Mouse (Mus musculus): ENCODE measurements at regions not wholly inside any gene's neighbourhood (a gene's known extent, or its start where the extent isn't known, plus 50 kb on each side); places are given as distances from the start of the nearest gene placed in this dataset.

GRCm38 (mm10) chr12:73473111-73473510 lies 73.1 kb downstream of the Tmem30b start:
- TF ChIP-seq CTCF (IDR thresholded peaks at IDR 0.05; ENCODE audit: low read depth) (no peak), EP300 (IDR thresholded peaks at IDR 0.05; ENCODE audit: low read depth) (no peak)
